ENCODE assay signal across 27 mouse cellular contexts in the genomic region with DNA sequence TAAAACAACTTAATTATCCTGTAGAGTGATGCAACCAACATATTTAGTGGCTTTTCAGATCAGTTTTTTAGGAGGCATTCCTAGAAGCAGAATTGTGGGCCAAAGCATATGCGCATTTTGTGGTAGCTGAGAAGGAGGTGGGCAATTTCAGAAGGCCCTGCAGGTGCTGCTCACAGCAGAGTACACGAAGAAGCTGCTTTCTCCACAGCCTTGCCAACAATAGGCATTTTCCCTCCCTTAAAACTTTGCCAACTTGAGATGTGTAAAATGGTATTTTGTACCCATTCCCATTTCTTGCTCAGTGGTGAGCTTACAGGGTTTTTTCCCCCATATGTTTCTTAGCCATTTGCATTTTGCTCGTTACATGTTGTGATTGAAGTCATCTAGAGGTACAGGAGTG.
"Had no signal": no experiment of that assay in that cellular context is flagged by ENCODE, and none has a peak within 500 bp of the region (broad histone marks: within the 10 kb centered on the region; RNA-seq: fewer than 3 reads in every experiment).

No protein-coding gene starts in this region.

- H3K36me3 ChIP-seq: heart, embryonic 10.5 days; heart, embryonic 12.5 days; hindbrain, embryonic 10.5 days; hindbrain, embryonic 12.5 days; intestine, embryonic 15.5 days; kidney, embryonic 15.5 days; limb, embryonic 13.5 days; limb, embryonic 15.5 days; liver, embryonic 12.5 days had no signal

- H3K4me3 ChIP-seq: gastrocnemius, adult 2 months; heart, embryonic 10.5 days; heart, embryonic 12.5 days; hindbrain, embryonic 10.5 days; hindbrain, embryonic 12.5 days; intestine, embryonic 15.5 days; kidney, embryonic 15.5 days; limb, embryonic 13.5 days; limb, embryonic 15.5 days; liver, embryonic 12.5 days had no signal

- ATAC-seq: hindbrain, embryonic 16.5 days; inflammation-experienced regulatory T-cells, adult 6 months; intestine, embryonic 15.5 days; intestine, postnatal 0 days; liver, embryonic 12.5 days had no signal

- H3K4me1 ChIP-seq: heart, embryonic 10.5 days; heart, embryonic 12.5 days; hindbrain, embryonic 10.5 days; hindbrain, embryonic 12.5 days; intestine, embryonic 15.5 days; kidney, embryonic 15.5 days; limb, embryonic 13.5 days; limb, embryonic 15.5 days; liver, embryonic 12.5 days had no signal

- H3K9ac ChIP-seq: heart, embryonic 12.5 days; hindbrain, embryonic 12.5 days; hindbrain, embryonic 14.5 days; intestine, embryonic 15.5 days; kidney, embryonic 15.5 days; limb, embryonic 13.5 days; limb, embryonic 15.5 days; liver, embryonic 12.5 days; liver, embryonic 14.5 days had no signal

- H3K9me3 ChIP-seq: heart, embryonic 10.5 days; heart, embryonic 12.5 days; hindbrain, embryonic 10.5 days; hindbrain, embryonic 12.5 days; intestine, embryonic 15.5 days; kidney, embryonic 15.5 days; limb, embryonic 13.5 days; limb, embryonic 15.5 days; liver, embryonic 12.5 days had no signal

- H3K4me2 ChIP-seq: heart, embryonic 12.5 days; hindbrain, embryonic 12.5 days; hindbrain, embryonic 14.5 days; intestine, embryonic 15.5 days; kidney, embryonic 15.5 days; limb, embryonic 13.5 days; limb, embryonic 15.5 days; liver, embryonic 12.5 days had no signal

- H3K27ac ChIP-seq: gastrocnemius, adult 2 months; heart, embryonic 10.5 days; hindbrain, embryonic 10.5 days; hindbrain, embryonic 12.5 days; hindbrain, embryonic 14.5 days; intestine, embryonic 15.5 days; kidney, embryonic 15.5 days; kidney, postnatal 0 days; limb, embryonic 13.5 days; limb, embryonic 15.5 days; liver, embryonic 12.5 days; liver, embryonic 14.5 days had no signal

- DNase-seq: gastrocnemius, adult 2 months; gastrocnemius, postnatal 10 days; gastrocnemius, postnatal 25 days; heart, adult 18-20 months; heart, postnatal 10 days; heart, postnatal 4 days; kidney, adult 2 months; kidney, adult 9 months; kidney, postnatal 14 days; kidney, postnatal 36 days; layer of hippocampus, postnatal 36 days; left cerebral cortex, postnatal 4 days had no signal

- H3K27me3 ChIP-seq: heart, embryonic 12.5 days; hindbrain, embryonic 12.5 days; intestine, embryonic 15.5 days; kidney, embryonic 15.5 days; limb, embryonic 13.5 days; limb, embryonic 15.5 days; liver, embryonic 12.5 days had no signal
